Mouse (Mus musculus) G1E-ER4 (cell line): ENCODE measurements around the gene Cdk17. TPM values are rescaled to one million over a fixed set of nuclear protein-coding genes. Genes with fewer than 3 reads are reported as not detected.

Source experiments
- GATA1 ChIP-seq: IDR thresholded peaks from one replicate; pipeline ENCODE4 v1.8.0; 2012; ENCODE audit warnings: low read length, inconsistent platforms
- polyA plus RNA-seq: library from polyadenylated mRNA; stranded (reverse); fragments of >175 nt; gene quantifications from 2 replicates; pipeline ENCODE4 v1.2.3, GENCODE M21; 2012

The Cdk17 gene
- polyA plus RNA-seq, 1 experiment, result 4.8 TPM

- no peak for TF ChIP-seq GATA1
Measured at GRCm38 (mm10) chr10:93231893-93232292, 71.2 kb downstream of the Cdk17 start.

GRCm38 (mm10) chr10:93233665-93234194 lies 73.1 kb downstream of the Cdk17 start:
- no peak for TF ChIP-seq GATA1

- TF ChIP-seq GATA1, result no peak
Measured at GRCm38 (mm10) chr10:93234692-93235091, 74.0 kb downstream of the Cdk17 start.

- TF ChIP-seq GATA1, result no peak
Measured at GRCm38 (mm10) chr10:93239201-93239806, 78.6 kb downstream of the Cdk17 start.

GRCm38 (mm10) chr10:93242208-93242607 lies 81.5 kb downstream of the Cdk17 start:
- no peak for TF ChIP-seq GATA1

GRCm38 (mm10) chr10:93242861-93243260 lies 82.2 kb downstream of the Cdk17 start:
- no peak for TF ChIP-seq GATA1

DNA sequence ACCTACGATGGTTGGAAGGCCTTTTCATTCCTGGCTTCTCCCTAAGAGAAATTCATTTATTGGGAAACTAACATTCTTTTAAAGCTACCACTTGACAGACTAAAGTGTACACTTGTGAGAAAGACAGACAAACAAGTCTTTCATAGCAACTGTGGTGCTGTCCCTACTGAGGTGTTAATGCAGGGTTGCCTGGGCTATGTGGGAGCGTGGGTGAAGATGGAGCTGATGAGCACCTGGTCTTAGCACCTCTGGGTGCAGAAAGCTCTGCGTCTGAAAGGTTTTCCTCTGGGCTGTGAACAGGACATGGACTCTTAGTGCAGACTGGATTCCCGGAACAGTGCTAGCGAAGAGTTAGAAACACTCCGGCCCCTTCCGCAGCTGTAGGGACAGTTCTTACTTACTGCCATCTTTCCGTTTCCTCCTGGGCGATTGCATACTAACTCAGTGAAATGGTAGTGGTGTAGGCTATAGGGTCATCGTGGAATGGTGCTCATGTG lies 83.6 kb downstream of the Cdk17 start:
- no peak for TF ChIP-seq GATA1

DNA sequence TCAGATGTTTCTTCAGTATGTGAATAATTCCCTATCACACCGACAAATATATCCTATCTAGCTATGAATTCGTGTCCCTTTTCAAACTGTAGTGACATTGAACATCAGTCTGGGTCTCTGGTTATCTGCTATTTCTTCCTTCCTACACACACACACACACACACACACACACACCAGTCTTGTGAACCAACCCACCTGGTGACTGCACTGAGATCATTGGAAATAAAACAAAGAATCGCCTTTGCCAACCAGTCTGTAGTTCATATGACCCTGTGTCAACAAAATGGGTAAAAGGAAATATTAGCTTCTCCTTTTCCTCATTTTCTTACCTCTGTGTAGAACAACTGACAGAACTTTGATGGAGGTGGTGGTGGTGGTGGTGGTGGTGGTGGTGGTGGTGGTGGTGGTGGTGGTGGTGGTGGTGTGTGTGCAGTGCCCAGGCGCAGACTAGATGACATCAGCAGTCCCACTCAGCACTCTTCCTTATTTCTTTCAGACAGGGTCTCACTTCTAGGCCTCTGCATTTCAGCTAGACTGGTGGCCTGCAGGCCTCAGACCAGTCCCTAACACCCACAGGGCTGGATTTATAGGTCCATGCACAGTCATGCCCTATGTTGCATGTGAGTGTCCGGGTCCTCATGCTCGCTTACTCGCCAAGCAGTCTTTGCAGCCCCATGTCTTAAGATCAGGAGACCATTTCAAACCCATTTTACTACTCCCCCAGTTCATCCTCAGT lies 85.7 kb downstream of the Cdk17 start:
- no peak for TF ChIP-seq GATA1

DNA sequence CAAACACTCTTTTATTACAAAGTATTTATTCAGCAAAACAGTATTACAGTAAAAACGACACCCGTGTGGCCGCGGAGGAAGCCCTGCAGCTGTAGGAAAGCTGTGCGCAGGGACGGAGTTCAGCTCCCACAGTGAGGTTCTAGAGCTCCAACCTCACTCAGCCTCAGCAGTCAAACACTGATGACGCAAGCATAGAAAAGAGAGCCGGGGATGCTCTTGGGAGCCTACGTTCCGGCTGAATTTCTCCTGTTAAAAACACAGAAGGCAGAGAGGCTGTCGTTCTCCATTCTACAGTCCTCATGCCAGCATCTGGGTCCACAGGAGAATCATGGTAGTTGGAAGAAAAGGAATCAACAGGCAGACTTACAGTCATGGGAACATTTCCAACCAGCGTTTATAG lies 86.7 kb downstream of the Cdk17 start:
- TF ChIP-seq GATA1, result no peak

GRCm38 (mm10) chr10:93247902-93248301 lies 87.2 kb downstream of the Cdk17 start:
- TF ChIP-seq GATA1, result no peak

GRCm38 (mm10) chr10:93248416-93248815 lies 87.7 kb downstream of the Cdk17 start:
- TF ChIP-seq GATA1, result no peak

DNA sequence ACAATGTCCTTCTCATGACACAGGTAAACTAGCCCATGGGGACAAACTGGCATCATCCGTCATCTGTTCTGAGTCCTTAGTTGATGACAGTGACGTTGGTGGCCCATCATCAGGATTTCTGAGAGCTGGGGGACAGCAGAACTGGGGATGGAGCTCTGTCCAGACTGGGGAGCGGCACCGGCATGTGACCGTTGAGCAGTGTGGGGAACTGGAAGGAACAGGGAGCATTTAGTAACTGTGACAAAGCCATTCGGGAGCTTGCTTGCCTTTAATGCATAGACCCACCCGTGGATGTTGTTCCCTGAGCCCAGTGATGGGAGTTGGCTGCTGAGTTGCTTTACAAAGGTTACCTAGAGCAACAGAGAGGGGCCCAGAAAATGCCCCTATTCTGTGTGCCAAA lies 89.2 kb downstream of the Cdk17 start:
- no peak for TF ChIP-seq GATA1

GRCm38 (mm10) chr10:93250436-93251317 lies 90.0 kb downstream of the Cdk17 start:
- no peak for TF ChIP-seq GATA1

DNA sequence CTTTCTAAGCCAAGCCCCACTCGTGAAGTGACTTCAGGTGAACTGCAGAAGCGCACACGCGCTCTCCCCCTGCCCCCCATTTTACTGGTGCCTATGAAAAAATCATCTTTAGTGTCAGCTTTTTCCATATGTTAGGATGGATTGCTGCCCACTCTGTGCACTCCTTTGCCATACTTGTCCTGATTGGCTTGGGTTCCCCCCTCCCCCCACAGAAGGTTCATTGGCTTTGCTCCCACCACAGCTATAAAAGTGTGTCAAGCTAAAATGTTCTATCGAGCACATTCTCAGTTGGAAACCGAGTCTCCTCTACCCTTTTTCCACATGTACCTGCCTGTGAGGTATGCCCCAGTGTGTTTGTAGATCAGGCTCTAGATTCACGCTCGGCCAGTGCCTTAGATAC lies 90.8 kb downstream of the Cdk17 start:
- TF ChIP-seq GATA1, result no peak

DNA sequence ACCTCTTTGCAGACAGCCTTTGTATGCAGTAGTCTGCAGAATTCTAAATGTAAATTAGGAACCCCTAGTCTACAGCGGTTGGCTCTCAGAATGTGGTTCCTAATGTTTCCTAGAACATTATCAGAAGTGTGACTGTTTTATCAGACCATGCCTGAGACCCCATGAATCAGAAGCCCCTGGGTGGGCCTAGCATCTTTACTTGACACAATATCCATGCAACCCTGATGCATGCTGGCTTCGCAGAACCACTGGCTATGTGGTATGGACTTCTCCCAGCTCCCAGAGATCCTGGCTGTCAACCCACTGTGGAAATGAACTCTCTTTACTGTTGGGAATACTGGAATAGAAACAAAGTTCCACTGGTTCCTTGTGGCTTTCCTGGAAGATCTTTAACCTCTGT lies 92.0 kb downstream of the Cdk17 start:
- no peak for TF ChIP-seq GATA1

DNA sequence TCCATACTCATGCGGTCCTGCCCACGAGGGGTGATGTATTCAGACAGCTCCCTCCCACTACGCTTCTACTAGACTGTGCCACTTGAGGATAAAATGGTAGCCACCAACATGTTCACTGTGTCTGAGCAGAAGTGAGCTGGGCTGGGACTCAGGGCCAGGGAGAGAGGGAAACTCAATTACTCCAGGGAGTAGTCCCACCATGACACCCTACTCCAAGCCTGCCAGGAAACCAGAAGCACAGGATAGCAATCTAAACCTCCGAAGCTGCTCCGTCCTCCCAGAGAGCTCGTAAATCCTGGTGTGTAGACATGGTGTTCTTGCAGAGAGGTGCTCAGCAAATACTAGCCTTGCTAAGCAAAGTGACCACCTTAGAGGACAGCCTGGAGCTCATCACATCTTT lies 92.5 kb downstream of the Cdk17 start:
- no peak for TF ChIP-seq GATA1
